Mouse (Mus musculus): ENCODE measurements around the gene Padi4.

Gene Padi4

DNA sequence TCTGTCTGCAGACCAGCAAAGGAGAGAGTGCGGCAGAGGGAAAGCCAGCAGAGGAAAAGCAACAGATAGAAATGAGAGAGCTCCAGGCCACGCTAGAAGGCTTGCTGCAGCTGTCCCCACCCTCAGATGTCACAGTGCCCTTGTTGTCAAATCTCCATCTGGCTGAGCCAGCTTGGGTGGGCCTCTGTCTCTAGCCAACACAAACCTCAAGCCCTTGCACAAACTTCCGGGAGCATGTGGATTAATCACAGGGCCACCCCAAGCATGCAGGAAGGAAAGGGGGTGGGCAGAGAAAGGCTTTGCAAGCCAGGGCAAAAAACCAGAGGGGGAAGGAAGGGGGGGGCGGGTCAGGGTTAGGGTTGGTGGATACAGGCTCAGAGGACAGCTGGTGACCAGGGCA is 13.4 kb upstream of the Padi4 start:
- peak; percentile 36 to 64 for DNase-seq

DNA sequence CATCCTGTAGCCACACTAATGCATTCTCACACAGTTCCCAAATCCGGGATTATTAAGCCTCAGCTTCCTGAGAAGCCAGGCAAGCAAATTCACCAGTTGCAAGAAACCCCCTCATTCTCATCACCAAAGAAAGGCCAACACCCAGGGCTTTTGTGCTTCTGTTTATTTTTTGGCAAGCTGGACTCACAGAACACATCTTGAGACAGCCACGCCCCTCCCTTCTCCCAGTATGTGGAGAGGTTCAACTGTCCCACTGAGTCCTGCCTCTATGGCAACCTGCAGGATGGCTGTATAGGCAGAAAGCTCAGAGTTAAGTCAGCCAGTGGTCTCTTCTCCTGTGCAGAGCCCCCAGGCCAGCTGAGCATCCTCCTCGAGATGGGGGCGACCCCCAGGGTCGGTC is 11.2 kb upstream of the Padi4 start:
- no peak for DNase-seq

DNA sequence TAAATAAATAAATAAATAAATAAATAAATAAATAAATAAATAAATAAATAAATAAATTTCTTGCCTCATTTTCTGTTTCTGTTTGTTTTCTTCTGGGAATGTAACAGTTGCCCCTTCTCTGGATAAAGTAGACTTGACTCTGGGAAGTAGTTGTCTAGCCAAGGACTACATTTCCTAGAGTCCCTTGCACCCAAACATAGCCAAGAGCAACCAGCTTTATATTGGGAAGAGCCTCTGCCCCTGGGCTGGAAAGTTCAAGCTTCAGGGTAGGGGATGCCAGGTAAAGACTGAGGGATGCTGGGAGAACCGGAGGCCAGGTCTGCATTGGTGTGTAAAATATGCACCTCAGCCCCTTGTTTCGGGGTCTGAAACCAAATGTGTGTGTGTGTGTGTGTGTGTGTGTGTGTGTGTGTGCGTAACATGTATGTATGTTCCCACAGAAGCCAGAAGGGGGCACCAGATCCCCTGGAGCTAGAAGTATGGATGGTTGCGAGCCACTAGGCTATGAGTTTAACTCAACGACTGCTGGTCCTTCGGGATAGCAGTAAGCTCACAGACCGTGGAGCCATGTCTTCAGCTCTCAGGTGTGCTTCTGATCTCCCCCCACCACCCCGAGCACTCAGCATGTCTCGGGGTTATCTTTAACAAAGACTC is 10.4 kb upstream of the Padi4 start:
- DNase-seq = no peak

DNA sequence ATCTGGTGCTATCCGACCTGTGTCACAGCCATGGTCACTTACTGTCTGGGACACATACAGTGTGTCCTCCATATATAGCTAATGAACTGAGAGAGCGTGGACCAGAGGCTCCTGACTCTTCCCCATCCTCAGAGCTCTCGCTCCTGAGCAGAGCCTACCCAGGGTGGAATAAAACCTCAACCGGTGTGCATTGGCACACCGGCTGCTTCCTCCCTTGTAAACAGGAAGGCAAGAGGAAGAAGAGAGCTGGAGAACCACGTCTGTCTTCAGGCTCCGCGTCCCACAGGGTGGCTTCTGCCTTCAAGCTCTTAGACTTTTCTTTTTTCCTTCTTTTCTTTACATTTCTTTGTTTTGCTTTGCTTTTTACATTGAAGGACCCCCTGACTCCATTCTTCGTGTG is 8.8 kb upstream of the Padi4 start:
- no peak for DNase-seq

DNA sequence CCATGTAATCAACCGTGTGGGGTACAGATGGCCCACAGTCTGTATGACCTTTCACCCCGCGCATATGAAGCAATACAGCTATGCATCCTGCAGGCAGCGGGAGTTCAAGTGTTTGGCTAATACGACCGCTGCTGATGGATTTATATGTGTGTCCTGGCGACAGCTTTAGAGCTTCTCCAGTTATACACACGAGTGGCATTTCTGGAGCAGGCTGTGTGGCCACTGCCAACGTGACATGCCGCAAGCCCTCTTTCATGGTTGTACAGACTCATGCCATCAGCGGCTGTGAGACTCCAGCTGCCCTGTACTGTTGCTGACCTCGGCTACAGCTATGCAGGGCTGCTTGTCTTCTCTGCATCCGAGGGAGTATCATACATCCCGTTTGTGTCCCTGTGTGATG is 6.5 kb upstream of the Padi4 start:
- no peak for DNase-seq

DNA sequence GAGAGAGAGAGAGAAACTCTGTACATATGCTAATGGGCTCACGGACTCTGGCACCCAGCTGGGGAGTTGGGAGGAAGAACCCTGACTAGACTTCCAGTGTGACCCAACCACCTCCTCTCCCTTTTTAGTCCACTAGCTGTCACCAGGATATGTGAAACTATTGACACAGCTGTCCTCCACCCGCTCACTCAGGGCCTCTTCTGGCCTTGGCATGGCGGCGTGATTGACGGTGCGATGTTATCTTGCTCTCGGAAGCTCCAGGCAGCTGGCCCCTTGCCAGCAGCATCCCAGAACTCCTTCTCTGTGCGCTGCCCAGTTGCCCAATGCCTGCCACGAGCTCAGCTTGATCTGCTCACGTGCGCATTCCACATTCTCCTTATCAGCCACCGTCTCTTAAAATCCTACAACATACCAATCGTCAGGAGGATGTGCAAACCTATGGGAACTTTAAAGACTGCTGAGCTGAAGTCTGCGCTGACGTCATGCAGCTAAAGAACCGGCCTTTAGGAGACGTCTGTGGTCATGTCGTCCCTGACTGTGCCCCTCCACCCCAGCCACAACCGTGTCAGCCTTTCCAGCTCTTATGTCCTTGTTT is 5.9 kb upstream of the Padi4 start:
- peak in 1 of 2 experiments; percentile 16 for DNase-seq

DNA sequence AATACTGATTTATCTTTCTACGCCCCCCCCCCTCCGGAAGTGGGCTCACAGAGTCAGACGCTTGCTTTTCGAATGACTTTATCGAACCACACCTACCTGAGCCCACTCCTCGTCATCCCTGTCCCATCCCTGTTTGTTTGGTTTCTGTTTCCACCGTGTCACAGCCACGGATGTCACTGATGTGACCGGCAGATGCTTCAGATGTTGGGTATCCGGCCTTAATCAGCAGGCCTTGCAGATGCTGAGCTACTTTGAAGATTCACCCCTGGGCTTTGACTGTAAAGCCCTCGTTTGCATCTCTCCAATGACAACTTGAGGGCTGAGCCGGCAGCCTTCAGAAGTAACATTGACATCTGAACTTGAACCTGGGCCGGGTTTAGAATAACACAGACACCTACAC is 2.6 kb upstream of the Padi4 start:
- DNase-seq = no peak

DNA sequence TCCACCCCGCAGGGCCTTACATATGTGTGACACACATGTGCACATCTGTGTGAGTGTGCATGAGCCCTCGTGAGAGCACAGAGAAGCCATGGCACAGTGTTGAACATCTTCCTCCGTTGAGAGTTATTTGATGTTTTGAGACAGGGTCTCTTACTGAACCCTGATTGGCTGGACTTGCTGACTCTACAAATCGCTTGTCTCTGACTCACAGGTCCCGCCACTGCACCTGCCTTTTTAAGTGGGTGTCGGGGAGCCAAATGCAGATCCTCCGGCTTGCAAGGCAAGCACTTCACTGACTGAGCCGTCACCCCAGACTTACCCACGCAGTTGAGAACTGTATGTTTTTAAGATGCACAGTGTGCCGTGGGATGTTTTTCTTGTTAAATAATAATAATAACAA is 1.8 kb upstream of the Padi4 start:
- DNase-seq = no peak

DNA sequence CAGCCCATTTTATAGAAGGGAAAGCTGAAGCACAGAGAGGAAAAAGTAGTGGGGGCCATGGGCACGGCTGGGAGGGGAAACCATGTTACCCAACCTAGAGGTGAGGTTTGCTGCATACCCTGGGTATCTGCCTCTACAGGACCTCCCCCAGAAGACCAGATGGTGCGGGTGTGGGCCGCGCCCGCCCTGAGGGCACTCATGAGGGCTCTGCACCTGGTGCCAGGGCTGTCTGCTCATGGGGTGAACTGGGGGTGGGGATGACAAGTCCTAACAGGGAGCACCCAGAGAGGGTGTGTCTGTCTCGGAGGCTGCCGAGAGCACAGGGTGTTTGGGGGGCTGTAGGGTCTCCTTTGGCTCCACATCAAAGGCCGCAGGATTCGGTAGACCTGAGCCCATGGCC is 857 bp upstream of the Padi4 start:
- DNase-seq = no peak

DNA sequence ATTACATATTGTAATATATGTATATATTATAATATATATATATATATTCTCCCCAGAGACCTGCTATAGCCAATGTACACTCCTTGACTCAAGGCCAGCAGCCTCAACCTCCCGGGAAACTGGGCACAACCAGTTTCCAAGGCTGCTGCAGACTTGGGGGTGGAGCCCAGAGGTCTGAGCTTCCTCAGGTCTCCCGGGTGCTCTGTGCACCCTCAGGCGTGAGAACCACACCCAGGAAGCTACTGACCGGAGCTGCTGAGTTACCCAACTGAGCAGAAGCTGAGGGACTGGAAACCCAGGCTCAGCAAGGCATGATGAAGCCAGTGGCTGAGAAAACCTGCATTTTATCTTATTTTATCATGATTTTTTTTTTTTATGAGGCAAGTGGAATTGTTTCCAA is 2.9 kb downstream of the Padi4 start:
- peak; percentile 25 to 60 for DNase-seq

DNA sequence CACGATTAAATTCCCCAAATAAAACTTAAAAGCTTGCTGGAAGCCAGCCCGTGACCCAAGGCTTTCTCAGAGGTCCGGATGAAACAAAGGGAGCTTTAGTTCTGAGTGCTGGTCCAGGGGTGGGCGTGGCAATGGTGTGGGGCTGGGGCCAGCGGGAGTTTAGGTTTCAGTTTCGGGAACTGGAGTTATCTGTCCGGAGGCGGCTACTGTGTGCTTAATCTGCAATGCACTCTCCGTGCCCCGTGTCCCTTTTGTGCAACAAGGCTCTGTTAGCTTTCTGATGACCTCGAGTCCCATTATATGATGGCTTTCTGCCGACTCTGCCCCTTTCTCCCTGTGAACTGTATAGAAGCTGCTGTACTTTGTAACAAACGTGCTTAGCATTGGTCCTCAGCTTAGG is 3.6 kb downstream of the Padi4 start:
- peak; percentile 61 to 64 for DNase-seq

DNA sequence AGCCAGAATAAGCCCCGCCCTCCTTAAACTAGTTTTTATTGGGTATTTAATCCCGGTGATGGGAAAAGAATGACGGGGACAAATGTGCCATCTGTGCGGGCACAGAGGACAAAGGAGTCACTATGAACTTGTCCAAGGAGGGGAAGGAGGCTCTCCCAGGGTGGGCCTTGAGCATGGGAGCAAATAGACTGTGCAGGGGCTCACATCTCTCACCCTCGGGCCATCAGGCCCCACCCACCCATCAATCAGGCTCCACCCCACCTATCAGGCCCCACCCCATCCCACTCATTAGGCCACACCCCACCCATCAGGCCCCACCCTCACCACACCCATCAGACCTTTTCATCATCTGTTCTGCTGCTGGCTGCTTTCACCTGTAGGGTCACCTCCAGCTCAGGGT is 5.1 kb downstream of the Padi4 start:
- DNase-seq = no peak

DNA sequence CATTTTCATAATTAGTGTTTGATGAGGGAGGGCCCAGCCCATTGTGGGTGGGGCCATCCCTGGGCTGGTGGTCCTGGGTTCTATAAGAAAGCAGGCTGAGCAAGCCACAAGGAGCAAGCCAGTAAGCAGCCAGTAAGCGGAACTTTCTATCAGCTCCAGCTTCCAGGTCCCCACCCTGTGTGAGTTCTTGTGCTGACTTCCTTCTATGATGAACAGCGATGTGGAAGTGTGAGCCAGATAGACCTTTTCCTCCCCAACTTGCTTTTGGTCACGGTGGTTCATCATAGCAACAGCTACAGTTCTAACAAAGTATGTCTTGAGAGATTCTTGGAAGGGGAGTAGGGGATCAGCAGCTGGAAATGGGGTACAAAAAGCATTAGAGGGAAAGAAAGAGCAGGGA is 8.1 kb downstream of the Padi4 start:
- DNase-seq = no peak

DNA sequence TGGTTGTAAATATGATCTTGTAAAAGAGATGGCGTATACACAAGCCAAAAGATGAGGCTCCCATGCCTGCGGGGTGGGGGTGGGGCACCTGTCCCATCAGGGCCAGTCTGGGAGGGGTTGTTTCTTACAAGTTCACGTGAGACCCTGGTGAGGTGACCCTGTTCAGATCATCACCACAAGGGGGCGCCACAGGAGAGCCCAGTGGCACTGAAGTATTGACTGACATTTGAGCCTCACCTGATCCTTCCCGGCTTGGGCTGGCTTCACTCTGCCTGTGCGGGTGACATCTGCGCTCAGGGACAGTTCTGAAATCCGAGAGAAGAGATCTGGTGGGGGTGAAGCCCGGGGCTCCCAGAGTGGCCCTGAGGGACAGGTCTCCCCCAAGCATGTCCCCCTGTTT is 10.9 kb downstream of the Padi4 start:
- peak; percentile 51 to 75 for DNase-seq

DNA sequence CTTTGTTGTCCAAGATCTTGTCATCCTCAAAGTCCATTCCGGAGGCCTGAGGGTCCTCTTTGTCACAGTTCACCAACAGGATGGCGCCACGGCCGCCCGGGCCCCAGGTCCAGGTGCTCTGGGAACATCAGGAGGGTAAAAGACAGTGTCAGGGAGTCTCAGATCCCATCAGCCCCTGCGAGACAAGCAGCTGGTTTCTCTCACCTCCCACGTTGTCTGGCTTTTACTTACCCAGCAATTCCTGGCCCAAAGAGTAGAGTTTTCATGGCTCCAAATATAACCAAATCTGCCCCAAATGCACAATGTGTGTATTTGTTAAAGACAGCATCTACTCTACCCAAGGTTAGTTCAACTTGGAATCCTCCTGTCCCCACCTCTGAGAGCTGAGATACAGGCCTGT is 12.4 kb downstream of the Padi4 start:
- DNase-seq = no peak

DNA sequence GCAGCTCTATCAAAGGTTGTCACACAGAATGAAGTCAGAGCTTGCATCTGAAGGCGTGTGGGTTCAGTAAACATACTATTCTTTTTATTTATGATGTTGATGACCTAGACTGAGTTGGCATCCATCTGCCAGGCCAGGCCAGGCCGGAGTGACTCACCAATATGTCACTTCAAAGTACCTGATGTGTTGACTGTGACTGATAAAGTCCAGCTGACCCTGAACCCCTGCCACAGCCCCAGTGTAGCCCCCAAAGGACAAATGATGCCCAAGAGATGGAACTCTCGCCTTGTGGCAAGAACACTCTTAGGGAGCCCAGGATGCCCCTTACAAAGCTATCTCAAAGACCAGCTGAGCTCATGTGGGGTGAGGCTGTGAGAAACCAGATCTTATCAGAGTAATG is 18.2 kb downstream of the Padi4 start:
- no peak for DNase-seq

DNA sequence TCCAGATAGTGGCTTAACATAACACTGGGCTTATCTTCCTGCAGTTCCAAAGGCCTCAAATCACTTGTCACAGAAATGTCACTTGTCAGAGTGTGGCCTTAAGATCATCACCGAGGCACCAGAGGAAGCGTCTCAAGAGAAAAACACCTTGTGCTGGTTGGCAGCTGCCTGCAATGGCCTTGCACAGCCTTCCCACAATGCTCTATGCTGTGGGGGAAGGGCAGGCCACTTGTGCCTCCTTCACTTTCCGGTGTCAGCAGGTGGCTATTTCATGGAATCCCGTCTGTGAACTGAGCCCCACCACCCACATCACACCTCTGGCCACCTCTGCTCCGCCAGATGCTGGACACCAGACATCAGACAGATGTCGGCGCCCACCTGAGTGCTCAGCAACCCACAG is 20.7 kb downstream of the Padi4 start:
- no peak for DNase-seq

DNA sequence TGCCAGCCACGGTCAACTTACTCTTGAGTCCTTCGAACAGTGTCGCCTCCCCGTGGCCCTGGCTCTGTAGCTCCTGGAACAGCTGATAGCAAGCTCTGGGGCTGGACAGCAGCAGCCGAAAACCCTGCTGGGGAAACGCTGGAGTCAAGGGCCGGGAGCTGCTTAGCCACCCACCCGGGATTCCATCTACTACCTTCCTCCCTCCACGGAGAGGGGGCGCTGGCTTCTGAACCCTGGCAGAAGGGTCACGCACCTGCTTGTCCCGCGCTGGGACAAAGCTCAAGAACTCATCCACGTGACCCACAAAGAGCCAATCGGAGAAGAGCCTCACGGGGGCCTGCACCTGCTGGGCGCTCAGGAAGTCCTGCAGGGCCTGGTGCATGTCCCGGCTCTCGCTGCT is 23.7 kb downstream of the Padi4 start:
- DNase-seq = peak; percentile 61 to 81

DNA sequence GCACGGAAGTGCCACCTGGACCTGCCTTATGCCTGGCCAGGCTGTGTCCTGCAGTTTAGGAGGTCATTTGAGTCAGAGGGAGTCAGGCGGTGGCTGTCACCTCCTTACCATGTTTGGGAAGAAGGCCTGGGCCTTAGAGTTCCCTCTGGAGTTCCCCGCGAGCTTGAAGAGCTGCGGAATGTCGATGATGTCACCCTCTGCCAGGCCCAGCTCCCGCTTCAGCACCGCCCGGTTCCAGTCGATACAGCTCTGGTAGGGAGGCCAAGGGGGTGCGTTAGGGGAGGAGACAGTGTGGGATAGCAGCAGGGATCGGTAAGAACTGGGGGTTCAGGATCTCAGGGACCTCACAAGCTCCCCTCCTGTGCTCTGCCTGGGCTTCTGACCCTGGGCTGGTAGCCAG is 26.1 kb downstream of the Padi4 start:
- no peak for DNase-seq

DNA sequence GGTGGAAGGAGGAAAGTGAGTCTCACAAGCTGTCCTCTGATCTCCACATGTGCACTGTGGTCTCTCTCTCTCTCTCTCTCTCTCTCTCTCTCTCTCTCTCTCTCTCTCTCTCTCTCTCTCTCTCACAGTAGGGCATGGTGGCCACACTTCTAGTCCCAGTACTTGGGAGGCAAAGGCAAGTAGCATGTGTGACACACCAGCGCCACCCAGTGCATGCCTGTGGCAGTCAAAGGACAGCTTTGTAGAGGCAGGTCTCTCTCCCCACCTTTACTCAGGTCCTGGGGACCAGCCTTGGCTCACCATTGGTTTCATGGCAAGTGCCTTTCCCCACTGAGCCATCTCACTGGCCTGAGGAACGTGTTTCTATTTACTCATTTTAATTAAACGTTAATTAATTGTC is 29.4 kb downstream of the Padi4 start:
- DNase-seq = peak in 1 of 2 experiments; percentile 27

DNA sequence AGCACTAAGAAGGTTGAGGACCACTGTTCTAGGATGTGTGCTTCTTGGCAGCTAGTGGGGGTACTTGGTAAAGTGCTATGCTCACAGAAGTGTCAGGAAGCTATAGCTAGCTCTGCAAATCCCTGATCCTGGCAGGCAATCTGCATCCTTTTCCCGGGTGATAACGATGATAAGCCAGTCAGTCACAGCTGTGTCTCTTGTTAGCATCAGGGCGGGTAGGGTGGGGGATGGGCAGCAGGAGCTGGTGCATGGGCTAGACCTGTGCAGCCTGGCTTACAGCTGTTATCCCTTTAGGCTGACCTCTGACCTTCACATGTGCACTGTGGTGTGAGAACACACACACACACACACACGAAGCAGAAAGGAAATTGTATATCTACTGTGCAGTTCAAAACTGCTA is 30.9 kb downstream of the Padi4 start:
- DNase-seq = no peak

DNA sequence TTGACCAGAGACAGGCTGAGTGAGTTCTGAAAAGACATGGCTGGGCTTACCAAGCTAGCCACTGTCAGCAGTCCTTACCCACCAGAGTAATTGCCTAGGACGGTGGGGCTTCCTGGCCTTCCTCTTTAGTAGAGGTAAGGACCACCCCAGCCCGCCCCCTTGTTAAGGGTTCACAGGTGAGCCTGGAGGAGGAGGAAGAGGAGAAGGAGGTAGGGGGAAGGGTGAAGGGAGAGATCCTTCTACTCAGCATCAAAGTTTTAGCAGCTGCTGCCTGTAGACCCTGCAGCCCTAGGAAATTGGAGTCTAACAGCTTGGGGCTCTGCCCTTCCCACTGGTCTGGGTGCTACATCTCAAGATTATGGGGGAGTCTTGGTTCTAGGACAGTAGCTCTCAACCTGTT is 31.5 kb downstream of the Padi4 start, which contains the start of gene Padi6:
Padi6 (minus strand) TSS at position 101 of the 400 bp plus-strand sequence.
- DNase-seq = no peak

DNA sequence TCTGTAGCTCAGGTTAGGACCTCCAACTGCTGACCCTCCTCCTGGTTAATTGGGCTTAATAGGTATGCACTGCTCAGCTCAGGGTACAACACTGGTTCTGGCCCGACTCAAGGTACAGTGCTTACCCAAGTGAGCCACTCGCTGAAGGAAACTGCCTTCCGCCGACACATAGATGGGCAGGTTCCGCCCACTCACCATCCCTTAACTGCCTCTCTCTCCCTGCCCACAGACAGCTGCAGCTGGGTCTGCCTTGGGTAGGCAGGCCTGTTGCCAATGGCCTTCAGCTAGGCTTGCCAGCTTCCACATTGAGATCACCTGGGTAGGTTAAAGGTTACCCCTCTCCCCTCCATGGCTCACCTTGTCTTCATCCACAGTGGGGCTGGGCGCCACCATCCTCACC is 32.6 kb downstream of the Padi4 start:
- DNase-seq = no peak

DNA sequence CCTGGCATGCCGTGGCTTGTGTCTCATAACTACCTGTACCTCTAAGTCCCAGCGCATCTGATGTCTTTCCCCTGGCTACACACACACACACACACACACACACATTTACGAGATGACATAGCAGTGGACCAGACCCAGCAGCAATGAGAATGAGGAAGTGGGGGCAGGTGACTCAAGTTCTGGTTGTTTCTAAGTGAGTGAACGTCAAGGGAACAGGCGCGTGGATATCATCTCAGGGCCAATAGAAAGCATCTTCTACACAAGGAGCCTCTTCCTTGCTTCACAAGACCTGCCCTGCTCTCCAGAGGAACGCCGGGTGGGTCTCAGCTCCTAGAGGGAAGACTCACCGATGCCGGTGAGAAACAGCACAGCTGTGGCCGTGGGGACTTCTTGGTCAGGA is 33.4 kb downstream of the Padi4 start:
- DNase-seq = no peak

DNA sequence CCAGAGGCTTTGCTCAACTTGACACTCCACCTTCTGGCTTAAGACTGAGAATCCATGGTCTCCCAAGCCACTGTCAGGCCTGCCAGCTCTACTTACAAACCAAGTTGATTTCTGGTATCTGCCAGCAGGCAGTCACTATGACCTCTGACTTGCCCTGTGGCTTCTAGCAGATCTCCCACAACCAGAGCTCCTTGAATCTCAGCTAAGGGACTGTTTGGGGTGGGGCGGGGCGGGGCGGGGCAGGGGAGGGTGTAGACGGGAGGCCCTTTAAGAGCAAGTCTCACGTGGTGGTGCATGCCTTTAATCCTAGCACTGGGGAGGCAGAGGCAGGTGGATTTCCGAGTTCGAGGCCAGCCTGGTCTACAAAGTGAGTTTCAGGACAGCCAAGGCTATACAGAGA is 41.2 kb downstream of the Padi4 start:
- DNase-seq = no peak
